Mouse (Mus musculus): ENCODE measurements around the gene F2rl1.

DNA sequence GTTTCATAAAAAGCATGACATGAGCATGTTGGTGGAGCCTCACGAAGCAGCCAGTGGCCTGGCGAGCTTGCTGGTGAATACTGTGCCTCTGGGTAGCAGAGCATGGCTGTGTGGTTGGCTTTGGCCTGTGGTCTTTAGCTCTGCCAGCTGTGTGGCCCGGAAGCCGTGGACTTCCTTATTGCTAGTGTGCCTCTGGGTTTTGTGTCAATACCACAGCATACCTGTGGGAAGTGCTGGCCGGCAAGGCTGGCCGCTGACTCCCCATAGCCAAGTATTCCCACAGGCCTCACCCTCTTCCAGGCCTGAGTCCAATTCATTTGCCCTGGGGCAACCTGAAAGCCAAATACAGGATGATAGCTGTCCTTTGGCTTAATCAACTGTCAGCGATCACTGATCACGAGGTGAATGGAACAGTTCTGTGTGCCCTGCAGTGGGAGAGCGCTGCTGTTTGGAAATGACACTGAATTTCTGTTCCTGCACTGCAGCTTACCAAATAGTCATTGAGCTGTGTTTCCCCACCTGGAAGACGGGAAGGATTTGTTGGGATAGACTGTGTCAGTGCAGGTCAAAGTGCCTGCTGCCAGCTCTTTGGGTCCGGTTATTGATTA is 29.0 kb upstream of the F2rl1 start:
- no peak for TF ChIP-seq CTCF (conservative IDR thresholded peaks at IDR 0.05; ENCODE audit: insufficient read depth, insufficient read length, low read depth, low read length)
- TF ChIP-seq POLR2A (IDR thresholded peaks at IDR 0.05; ENCODE audit: low read depth, low read length) = no peak

Measured in kidney, adult 2 months (tissue).